Mouse (Mus musculus): Measurements from ENCODE around the gene Tns1. TPM values are rescaled to one million over a fixed set of nuclear protein-coding genes. Genes with fewer than 3 reads are reported as not detected.

Tns1 gene
- total and polyA plus RNA-seq, 3 experiments = 0.11 TPM; not detected in 2

- no peaks in the 10 kb centered on the region for H3K4me1 ChIP-seq (ENCODE audit: control insufficient read depth in 1 of 2, insufficient read depth in 2 of 2, low read length in 2 of 2)
These were observed 41.3 kb downstream of the Tns1 start for GRCm38 (mm10) chr1:74082841-74083463.

GRCm38 (mm10) chr1:74081573-74081989, 42.7 kb downstream of the Tns1 start:
- no peak overlapping the region for H3K27ac ChIP-seq (ENCODE audit: control insufficient read depth, low read depth, low read length)
- no peak for TF ChIP-seq ELF1 (IDR thresholded peaks at IDR 0.05; ENCODE audit: low read depth, low read length)
- no peak for TF ChIP-seq ZMIZ1 (IDR thresholded peaks at IDR 0.05; ENCODE audit: low read depth, low read length)
- peak; percentile 27; the same call in 1 of the 2 replicates for TF ChIP-seq GATA1 (IDR thresholded peaks at IDR 0.05; ENCODE audit: low read depth, low read length)
- no peak overlapping the region for H3K9ac ChIP-seq (ENCODE audit: control insufficient read depth, low read depth, low read length, poor library complexity, severe bottlenecking)
- no peaks in the 10 kb centered on the region for H3K4me1 ChIP-seq (ENCODE audit: control insufficient read depth in 1 of 2, insufficient read depth in 2 of 2, low read length in 2 of 2)
- no peaks in the 10 kb centered on the region for H3K36me3 ChIP-seq (ENCODE audit: control insufficient read depth in 1 of 2, insufficient read depth in 2 of 2, low read length in 2 of 2)
- H3K9me3 ChIP-seq (replicated peaks; ENCODE audit: insufficient read depth, low read length) = no peaks in the 10 kb centered on the region
- no peak overlapping the region for H3K4me3 ChIP-seq (ENCODE audit: control insufficient read depth in 1 of 2, insufficient read depth in 1 of 2, low read depth in 2 of 2, low read length in 2 of 2)
- DNase-seq (ENCODE audit: low read depth, low spot score) = peak; percentile 34
- H3K79me2 ChIP-seq (ENCODE audit: control insufficient read depth, insufficient read depth, low read length, poor library complexity) = no peaks in the 10 kb centered on the region
- no peaks in the 10 kb centered on the region for H3K27me3 ChIP-seq (ENCODE audit: control insufficient read depth in 1 of 2, insufficient read depth in 2 of 2, low read length in 2 of 2)

More at GRCm38 (mm10) chr1:74082841-74083463, 41.3 kb downstream of the Tns1 start:
- no peaks in the 10 kb centered on the region for H3K27me3 ChIP-seq (ENCODE audit: control insufficient read depth in 1 of 2, insufficient read depth in 2 of 2, low read length in 2 of 2)
- H3K27ac ChIP-seq (ENCODE audit: control insufficient read depth, low read depth, low read length) = no peak overlapping the region
- no peak overlapping the region for H3K9ac ChIP-seq (ENCODE audit: control insufficient read depth, low read depth, low read length, poor library complexity, severe bottlenecking)
- H3K79me2 ChIP-seq (ENCODE audit: control insufficient read depth, insufficient read depth, low read length, poor library complexity) = no peaks in the 10 kb centered on the region
- DNase-seq (ENCODE audit: low read depth, low spot score) = peak; percentile 40
- H3K36me3 ChIP-seq (ENCODE audit: control insufficient read depth in 1 of 2, insufficient read depth in 2 of 2, low read length in 2 of 2) = no peaks in the 10 kb centered on the region
- TF ChIP-seq CTCF (IDR thresholded peaks at IDR 0.05 in 2 of 3, conservative IDR thresholded peaks at IDR 0.05 in 1 of 3; ENCODE audit: control insufficient read depth in 1 of 3, insufficient read depth in 1 of 3, low read depth in 2 of 3, low read length in 3 of 3, poor library complexity in 1 of 3, severe bottlenecking in 1 of 3) = peak; percentile 61 to 84 (median 79)
- no peak for TF ChIP-seq E2F4 (IDR thresholded peaks at IDR 0.05; ENCODE audit: borderline replicate concordance, low read depth, low read length)
- peak; percentile 61 for TF ChIP-seq SMC3 (IDR thresholded peaks at IDR 0.05; ENCODE audit: low read depth, low read length)
- H3K9me3 ChIP-seq (replicated peaks; ENCODE audit: insufficient read depth, low read length) = no peaks in the 10 kb centered on the region
- H3K4me3 ChIP-seq (ENCODE audit: control insufficient read depth in 1 of 2, insufficient read depth in 1 of 2, low read depth in 2 of 2, low read length in 2 of 2) = peak overlapping the region; percentile 12 to 16; a peak in 1 of 4 replicates

GRCm38 (mm10) chr1:74077353-74077752, 46.9 kb downstream of the Tns1 start:
- H3K79me2 ChIP-seq (ENCODE audit: control insufficient read depth, insufficient read depth, low read length, poor library complexity) = no peaks in the 10 kb centered on the region
- no peak for TF ChIP-seq POLR2AphosphoS5 (IDR thresholded peaks at IDR 0.05; ENCODE audit: borderline replicate concordance, low read depth, low read length)
- no peak for TF ChIP-seq SIN3A (IDR thresholded peaks at IDR 0.05; ENCODE audit: low read length)
- no peak for TF ChIP-seq MYB (IDR thresholded peaks at IDR 0.05; ENCODE audit: low read depth, low read length)
- no peak for TF ChIP-seq TBP (IDR thresholded peaks at IDR 0.05; ENCODE audit: low read depth, low read length)
- TF ChIP-seq SMC3 (IDR thresholded peaks at IDR 0.05; ENCODE audit: low read depth, low read length) = peak; percentile 12; the same call in 1 of the 2 replicates
- TF ChIP-seq ELF1 (IDR thresholded peaks at IDR 0.05; ENCODE audit: low read depth, low read length) = no peak
- peak; percentile 28 to 44 (median 35) for TF ChIP-seq CTCF (IDR thresholded peaks at IDR 0.05 in 2 of 3, conservative IDR thresholded peaks at IDR 0.05 in 1 of 3; ENCODE audit: control insufficient read depth in 1 of 3, insufficient read depth in 1 of 3, low read depth in 2 of 3, low read length in 3 of 3, poor library complexity in 1 of 3, severe bottlenecking in 1 of 3)
- TF ChIP-seq CHD2 (IDR thresholded peaks at IDR 0.05; ENCODE audit: low read length) = no peak
- TF ChIP-seq RAD21 (IDR thresholded peaks at IDR 0.05; ENCODE audit: low read depth, low read length) = peak; percentile 7
- H3K27ac ChIP-seq (ENCODE audit: control insufficient read depth, low read depth, low read length) = no peak overlapping the region
- no peak overlapping the region for H3K9ac ChIP-seq (ENCODE audit: control insufficient read depth, low read depth, low read length, poor library complexity, severe bottlenecking)
- no peak overlapping the region for H3K4me3 ChIP-seq (ENCODE audit: control insufficient read depth in 1 of 2, insufficient read depth in 1 of 2, low read depth in 2 of 2, low read length in 2 of 2)
- peak; percentile 10 for DNase-seq (ENCODE audit: low read depth, low spot score)
- no peaks in the 10 kb centered on the region for H3K36me3 ChIP-seq (ENCODE audit: control insufficient read depth in 1 of 2, insufficient read depth in 2 of 2, low read length in 2 of 2)
- no peaks in the 10 kb centered on the region for H3K9me3 ChIP-seq (replicated peaks; ENCODE audit: insufficient read depth, low read length)
- no peaks in the 10 kb centered on the region for H3K27me3 ChIP-seq (ENCODE audit: control insufficient read depth in 1 of 2, insufficient read depth in 2 of 2, low read length in 2 of 2)
- no peaks in the 10 kb centered on the region for H3K4me1 ChIP-seq (ENCODE audit: control insufficient read depth in 1 of 2, insufficient read depth in 2 of 2, low read length in 2 of 2)
